Mouse (Mus musculus) hindbrain, embryonic 15.5 days (tissue): ENCODE measurements at regions not wholly inside any gene's neighbourhood (a gene's known extent, or its start where the extent isn't known, plus 50 kb on each side); places are given as distances from the start of the nearest gene placed in this dataset.

Source experiments
- ATAC-seq: fragments of 200-750 bp; cut with Nextera tagmentation; 2 replicates; pipeline ENCODE4 v1.8.0; 2017; ENCODE audit warnings: low read depth, moderate number of reproducible peaks, moderate TSS enrichment; ENCODE audit not compliant: low FRiP score
- H3K27ac ChIP-seq: fragments of 300-500 bp; sonication (generic); replicated peaks from 2 replicates; pipeline ENCODE4 v1.5.1; 2015; ENCODE audit warnings: mild to moderate bottlenecking, inconsistent platforms
- H3K27me3 ChIP-seq: fragments of 300-500 bp; sonication (generic); 2 replicates; pipeline ENCODE4 v1.6.1; 2015; ENCODE audit warnings: control low read depth, inconsistent platforms
- H3K36me3 ChIP-seq: fragments of 300-500 bp; sonication (generic); 2 replicates; pipeline ENCODE4 v1.6.1; 2015; ENCODE audit warnings: control low read depth, inconsistent platforms
- H3K4me1 ChIP-seq: fragments of 300-500 bp; sonication (generic); replicated peaks from 2 replicates; pipeline ENCODE4 v1.6.1; 2015; ENCODE audit warnings: control low read depth, inconsistent platforms
- H3K4me2 ChIP-seq: fragments of 300-500 bp; sonication (generic); 2 replicates; pipeline ENCODE4 v1.6.1; 2015; ENCODE audit warnings: moderate library complexity, mild to moderate bottlenecking, inconsistent platforms
- H3K4me3 ChIP-seq: fragments of 300-500 bp; sonication (generic); 2 replicates; pipeline ENCODE4 v1.5.1; 2015; ENCODE audit warnings: mild to moderate bottlenecking, inconsistent platforms
- H3K9ac ChIP-seq: fragments of 300-500 bp; sonication (generic); 2 replicates; pipeline ENCODE4 v1.6.1; 2015; ENCODE audit warnings: inconsistent platforms
- H3K9me3 ChIP-seq: fragments of 300-500 bp; sonication (generic); 2 replicates; pipeline ENCODE4 v1.6.1; 2016; ENCODE audit warnings: control low read depth, inconsistent platforms
- WGBS: fragments of 180-500 bp; shearing (Covaris S2); methylation state at CpG from one replicate; pipeline ENCODE4 v1.1.7; 2015; 5-methylcytosine and 5-hydroxymethylcytosine counted together

GRCm38 (mm10) chr8:26881268-26882120 is 95.6 kb upstream of the Zfp703 start:
- H3K4me1 ChIP-seq: no peaks in the 10 kb centered on the region
- ATAC-seq: no peak
- no peaks in the 10 kb centered on the region for H3K36me3 ChIP-seq
- no peak overlapping the region for H3K27ac ChIP-seq
- H3K27me3 ChIP-seq: no peaks in the 10 kb centered on the region
- H3K9ac ChIP-seq: no peak overlapping the region
- WGBS: 87% methylated on average over 7 of the region's 7 CpGs
- H3K9me3 ChIP-seq: no peaks in the 10 kb centered on the region
- no peak overlapping the region for H3K4me3 ChIP-seq
- H3K4me2 ChIP-seq: no peak overlapping the region

DNA sequence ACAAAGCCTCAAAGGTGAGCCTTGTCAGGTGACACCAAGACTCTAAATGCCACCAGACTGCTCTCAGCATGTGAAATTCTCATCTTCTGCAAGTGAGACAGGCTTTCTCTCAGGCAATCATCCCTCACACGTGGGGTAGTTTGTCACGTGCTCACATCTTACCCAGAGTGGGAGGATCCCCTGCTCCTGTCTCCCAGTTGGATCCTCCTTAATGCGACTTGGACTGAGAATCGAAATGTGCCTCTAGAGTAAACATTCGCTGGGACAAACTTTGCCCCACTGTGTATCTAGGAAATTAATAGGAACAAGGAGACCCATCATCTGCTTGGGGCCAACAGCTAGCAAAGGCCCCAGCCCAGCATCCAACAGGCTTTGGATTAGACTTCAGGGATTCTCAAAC is 94.5 kb upstream of the Zfp703 start:
- Histone ChIP-seq H3K27me3 (no peaks in the 10 kb centered on the region), H3K9me3 (no peaks in the 10 kb centered on the region), H3K4me2 (no peak overlapping the region), H3K27ac (no peak overlapping the region), H3K36me3 (no peaks in the 10 kb centered on the region), H3K4me3 (no peak overlapping the region), H3K9ac (no peak overlapping the region), H3K4me1 (no peaks in the 10 kb centered on the region)
- ATAC-seq: no peak
- WGBS: 80% methylated on average over 5 of the region's 5 CpGs

GRCm38 (mm10) chr8:26883285-26883684 is 93.8 kb upstream of the Zfp703 start:
- Histone ChIP-seq H3K27me3 (no peaks in the 10 kb centered on the region), H3K36me3 (no peaks in the 10 kb centered on the region), H3K27ac (no peak overlapping the region), H3K4me1 (no peaks in the 10 kb centered on the region), H3K4me3 (no peak overlapping the region), H3K4me2 (no peak overlapping the region), H3K9ac (no peak overlapping the region), H3K9me3 (no peaks in the 10 kb centered on the region)
- ATAC-seq: no peak
- WGBS: 86% methylated on average over 5 of the region's 5 CpGs

- 74% methylated on average over 6 of the region's 6 CpGs for WGBS
- Histone ChIP-seq H3K27me3 (no peaks in the 10 kb centered on the region), H3K9ac (no peak overlapping the region), H3K4me1 (no peaks in the 10 kb centered on the region), H3K36me3 (no peaks in the 10 kb centered on the region), H3K4me2 (no peak overlapping the region), H3K4me3 (no peak overlapping the region), H3K9me3 (no peaks in the 10 kb centered on the region), H3K27ac (no peak overlapping the region)
- ATAC-seq: no peak
Observed at GRCm38 (mm10) chr8:26883770-26884169, 93.4 kb upstream of the Zfp703 start.

DNA sequence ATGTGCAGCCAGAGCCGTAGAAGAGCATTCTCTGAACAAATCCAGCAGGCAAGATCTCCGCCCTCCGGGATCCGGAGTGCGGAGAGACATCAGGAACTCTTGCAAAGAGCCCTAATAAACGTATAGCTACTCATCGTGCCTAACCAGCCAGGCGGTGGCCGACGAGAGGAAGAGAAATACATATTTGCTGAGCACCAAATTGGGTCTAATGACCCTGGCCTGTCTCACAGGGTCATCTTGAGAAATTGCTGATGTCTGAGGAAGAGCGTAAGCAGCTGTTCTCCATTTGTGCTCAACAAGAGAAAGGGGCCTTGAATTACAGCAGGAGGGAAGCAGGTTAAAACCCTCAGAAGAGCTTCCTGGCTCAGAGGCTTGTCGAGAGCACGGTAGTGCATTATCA is 92.8 kb upstream of the Zfp703 start:
- no peak overlapping the region for H3K27ac ChIP-seq
- H3K9ac ChIP-seq: no peak overlapping the region
- H3K4me1 ChIP-seq: no peaks in the 10 kb centered on the region
- no peaks in the 10 kb centered on the region for H3K36me3 ChIP-seq
- H3K4me3 ChIP-seq: no peak overlapping the region
- no peak overlapping the region for H3K4me2 ChIP-seq
- no peaks in the 10 kb centered on the region for H3K27me3 ChIP-seq
- H3K9me3 ChIP-seq: no peaks in the 10 kb centered on the region
- ATAC-seq: no peak
- WGBS: 71% methylated on average over 13 of the region's 13 CpGs

GRCm38 (mm10) chr8:26885365-26885764 is 91.8 kb upstream of the Zfp703 start:
- Histone ChIP-seq H3K27me3 (no peaks in the 10 kb centered on the region), H3K4me1 (no peaks in the 10 kb centered on the region), H3K36me3 (no peaks in the 10 kb centered on the region), H3K9ac (no peak overlapping the region), H3K4me3 (no peak overlapping the region), H3K9me3 (no peaks in the 10 kb centered on the region), H3K4me2 (no peak overlapping the region), H3K27ac (no peak overlapping the region)
- no peak for ATAC-seq
- WGBS: 91% methylated on average over 5 of the region's 5 CpGs

DNA sequence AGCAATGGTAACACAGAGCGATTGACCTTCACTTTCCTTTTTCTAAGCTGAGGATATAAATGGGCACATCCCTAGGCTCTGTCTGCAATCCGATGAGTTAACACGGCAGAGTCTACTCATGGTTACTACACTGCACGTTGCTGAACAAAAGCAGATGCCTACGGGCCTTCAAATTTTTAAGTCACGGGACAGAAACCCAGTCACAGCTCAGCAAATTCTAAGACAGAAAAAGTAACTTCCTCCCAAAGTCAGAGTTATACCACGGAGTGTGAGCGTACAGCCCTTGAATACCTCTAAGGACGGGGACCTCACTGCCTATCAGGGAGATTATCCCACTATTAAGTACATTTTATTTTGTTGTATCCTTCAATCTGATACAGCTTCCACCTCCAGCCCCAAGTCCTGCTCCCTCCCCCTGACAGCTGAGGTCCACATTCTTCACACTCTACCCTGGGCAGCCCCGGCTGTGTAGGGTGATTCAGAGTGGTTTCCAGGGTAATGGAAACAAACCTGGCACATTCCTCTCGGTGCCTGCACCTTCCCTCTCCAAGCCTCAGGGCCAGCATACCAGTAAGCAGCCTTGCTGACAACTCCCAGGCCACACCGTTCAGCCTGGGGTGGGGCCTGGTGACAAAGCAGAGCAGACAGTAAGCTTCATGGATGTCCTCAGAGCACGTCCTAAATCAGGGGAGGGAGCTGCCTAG is 90.2 kb upstream of the Zfp703 start:
- H3K27ac ChIP-seq: no peak overlapping the region
- H3K36me3 ChIP-seq: no peaks in the 10 kb centered on the region
- H3K4me1 ChIP-seq: no peaks in the 10 kb centered on the region
- H3K4me3 ChIP-seq: no peak overlapping the region
- H3K9me3 ChIP-seq: no peaks in the 10 kb centered on the region
- WGBS: 83% methylated on average over 13 of the region's 13 CpGs
- no peak overlapping the region for H3K4me2 ChIP-seq
- H3K9ac ChIP-seq: no peak overlapping the region
- ATAC-seq: no peak
- H3K27me3 ChIP-seq: no peaks in the 10 kb centered on the region

DNA sequence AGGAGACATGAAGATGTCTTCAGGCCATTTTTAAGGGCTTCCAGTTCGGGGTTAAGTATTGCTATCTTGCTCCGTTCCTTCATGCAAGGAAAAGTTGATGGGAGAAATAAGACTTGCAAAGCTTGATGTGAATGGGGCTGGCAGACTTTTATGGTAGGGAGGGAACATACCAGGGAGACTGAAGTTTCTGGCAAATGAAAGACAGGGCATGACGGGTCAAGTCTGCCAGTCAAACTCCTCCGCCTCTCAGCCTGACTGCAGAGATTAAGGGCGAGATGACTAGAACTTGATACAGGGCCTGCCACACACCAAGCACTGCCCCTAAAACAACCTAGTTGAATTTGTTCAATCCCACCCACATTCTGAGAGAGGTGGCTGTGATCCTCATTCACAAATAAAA is 89.6 kb upstream of the Zfp703 start:
- Histone ChIP-seq H3K27me3 (no peaks in the 10 kb centered on the region), H3K4me1 (no peaks in the 10 kb centered on the region), H3K4me3 (no peak overlapping the region), H3K27ac (no peak overlapping the region), H3K9me3 (no peaks in the 10 kb centered on the region), H3K36me3 (no peaks in the 10 kb centered on the region), H3K9ac (no peak overlapping the region), H3K4me2 (no peak overlapping the region)
- 83% methylated on average over 5 of the region's 5 CpGs for WGBS
- no peak for ATAC-seq

DNA sequence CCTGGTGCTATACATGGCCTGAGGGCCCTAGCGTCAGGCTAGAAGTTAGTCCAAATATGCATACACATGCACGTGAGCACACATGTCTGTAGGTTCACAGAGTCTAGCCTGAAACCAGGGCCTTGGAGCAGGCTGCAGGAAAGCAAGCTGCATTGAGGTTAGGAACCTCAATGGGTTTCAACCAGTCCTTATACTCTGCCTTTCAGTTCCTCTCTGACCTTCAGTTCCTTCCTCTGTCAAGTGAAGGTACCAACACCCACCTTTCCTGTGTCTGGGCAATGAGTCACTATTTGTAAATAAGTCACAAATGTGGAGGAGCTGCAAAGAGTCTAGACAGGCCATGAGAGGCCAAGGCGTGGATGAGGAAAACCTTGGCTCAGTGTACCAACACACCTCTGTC is 89.1 kb upstream of the Zfp703 start:
- Histone ChIP-seq H3K4me1 (no peaks in the 10 kb centered on the region), H3K36me3 (no peaks in the 10 kb centered on the region), H3K27ac (no peak overlapping the region), H3K9me3 (no peaks in the 10 kb centered on the region), H3K4me3 (no peak overlapping the region), H3K9ac (no peak overlapping the region), H3K27me3 (no peaks in the 10 kb centered on the region), H3K4me2 (no peak overlapping the region)
- WGBS: 77% methylated on average over 3 of the region's 3 CpGs
- ATAC-seq: no peak

- no peak overlapping the region for H3K27ac ChIP-seq
- ATAC-seq: no peak
- H3K4me2 ChIP-seq: no peak overlapping the region
- WGBS: 56% methylated on average over 11 of the region's 11 CpGs
- H3K27me3 ChIP-seq: no peaks in the 10 kb centered on the region
- no peak overlapping the region for H3K4me3 ChIP-seq
- no peaks in the 10 kb centered on the region for H3K9me3 ChIP-seq
- no peaks in the 10 kb centered on the region for H3K36me3 ChIP-seq
- no peaks in the 10 kb centered on the region for H3K4me1 ChIP-seq
- no peak overlapping the region for H3K9ac ChIP-seq
Observed at GRCm38 (mm10) chr8:26891881-26892280, 85.2 kb upstream of the Zfp703 start.

DNA sequence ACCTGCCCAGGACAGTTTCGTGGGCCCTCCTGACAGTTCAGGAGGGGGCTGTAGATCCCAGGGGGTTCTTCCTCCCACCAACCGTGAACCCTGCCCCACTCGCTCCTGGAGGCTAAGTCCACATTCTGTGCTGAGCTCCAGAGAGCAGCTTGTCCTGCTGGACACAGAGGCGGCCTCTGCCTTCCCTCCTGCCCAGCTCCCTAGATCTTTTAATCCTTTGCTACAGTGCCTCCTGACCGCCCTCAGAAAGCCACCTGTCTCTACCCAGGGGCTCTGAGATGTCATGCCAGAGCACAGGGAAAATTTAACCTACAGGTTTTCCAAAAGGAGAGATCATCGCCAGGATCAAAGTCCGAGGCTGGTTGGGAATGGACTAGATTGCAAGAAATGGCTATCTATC is 84.7 kb upstream of the Zfp703 start:
- WGBS: 64% methylated on average over 7 of the region's 7 CpGs

GRCm38 (mm10) chr8:26895867-26896266 is 81.3 kb upstream of the Zfp703 start:
- no peak for ATAC-seq
- WGBS: 90% methylated on average over 11 of the region's 11 CpGs
- Histone ChIP-seq H3K4me3 (no peak overlapping the region), H3K9me3 (no peaks in the 10 kb centered on the region), H3K4me2 (no peak overlapping the region), H3K36me3 (no peaks in the 10 kb centered on the region), H3K9ac (no peak overlapping the region), H3K27ac (no peak overlapping the region), H3K4me1 (no peaks in the 10 kb centered on the region), H3K27me3 (no peaks in the 10 kb centered on the region)

More for the DNA sequence above, 84.7 kb upstream of the Zfp703 start:
- Histone ChIP-seq H3K9ac (no peak overlapping the region), H3K27me3 (no peaks in the 10 kb centered on the region), H3K27ac (no peak overlapping the region), H3K9me3 (no peaks in the 10 kb centered on the region), H3K36me3 (no peaks in the 10 kb centered on the region), H3K4me2 (no peak overlapping the region), H3K4me3 (no peak overlapping the region), H3K4me1 (no peaks in the 10 kb centered on the region)
- ATAC-seq: no peak
